Comparison of ENCODE assay signal across 20 mouse cellular contexts in genomic region chr5:130182541-130182821, GRCm38 (mm10). TPM values are rescaled to one million over a fixed set of nuclear protein-coding genes. Genes with fewer than 3 reads are reported as not detected.
DNase-seq lines count a peak whose midpoint lies in the region; ATAC-seq and TF ChIP-seq lines count a peak whose summit lies in the region.
"Had no signal": no experiment of that assay in that cellular context is flagged by ENCODE, and none has a peak within 500 bp of the region (broad histone marks: within the 10 kb centered on the region; RNA-seq: fewer than 3 reads in every experiment).

No protein-coding gene starts in this region.

- no peak for TF ChIP-seq EP300 in stomach, postnatal 0 days (optimal IDR thresholded peaks at IDR 0.05)

- H3K9me3 ChIP-seq in lung, embryonic 16.5 days (ENCODE audit: control insufficient read depth, low read length): no peaks in the 10 kb centered on the region
- no peaks in the 10 kb centered on the region for H3K9me3 ChIP-seq in stomach, embryonic 15.5 days
- H3K9me3 ChIP-seq in stomach, postnatal 0 days (ENCODE audit: control insufficient read depth, low read length): no peaks in the 10 kb centered on the region
- H3K9me3 ChIP-seq in stomach, embryonic 16.5 days (replicated peaks; ENCODE audit: control insufficient read depth, low read length): no peaks in the 10 kb centered on the region
- H3K9me3 ChIP-seq in heart, embryonic 12.5 days (replicated peaks): no peaks in the 10 kb centered on the region
- H3K9me3 ChIP-seq: embryonic facial prominence, embryonic 15.5 days; forebrain, embryonic 15.5 days; hindbrain, embryonic 10.5 days; hindbrain, embryonic 15.5 days had no signal

- no peak for ATAC-seq in lung, embryonic 16.5 days (ENCODE audit: low read depth)
- ATAC-seq in stomach, embryonic 15.5 days (ENCODE audit: insufficient read depth, low FRiP score, low read depth): no peak
- ATAC-seq in stomach, postnatal 0 days (ENCODE audit: low FRiP score, low TSS enrichment): no peak
- no peak; the same call in 1 of the 2 replicates for ATAC-seq in stomach, embryonic 16.5 days (ENCODE audit: insufficient read depth, low FRiP score)
- ATAC-seq in heart, embryonic 12.5 days (ENCODE audit: insufficient number of reproducible peaks, low FRiP score): no peak
- ATAC-seq: forebrain, embryonic 15.5 days had no signal

- peak overlapping the region; percentile 83 for H3K27ac ChIP-seq in gastrocnemius, adult 2 months
- H3K27ac ChIP-seq in lung, embryonic 16.5 days (ENCODE audit: low read length): peak overlapping the region; percentile 46
- H3K27ac ChIP-seq in stomach, embryonic 15.5 days: peak overlapping the region; percentile 18; the same call in 1 of the 2 replicates
- H3K27ac ChIP-seq in stomach, postnatal 0 days (replicated peaks): no peak overlapping the region; the same call in 1 of the 2 replicates
- H3K27ac ChIP-seq in stomach, embryonic 16.5 days (ENCODE audit: low read length): peak overlapping the region; percentile 38
- H3K27ac ChIP-seq in heart, embryonic 12.5 days (ENCODE audit: poor library complexity, severe bottlenecking): no peak overlapping the region
- H3K27ac ChIP-seq: embryonic facial prominence, embryonic 15.5 days; forebrain, embryonic 15.5 days; heart, adult 2 months; hindbrain, embryonic 10.5 days; hindbrain, embryonic 15.5 days had no signal

- no peaks in the 10 kb centered on the region for H3K27me3 ChIP-seq in lung, embryonic 16.5 days (ENCODE audit: control insufficient read depth, insufficient read depth, low read depth, low read length)
- no peaks in the 10 kb centered on the region for H3K27me3 ChIP-seq in stomach, embryonic 15.5 days (replicated peaks)
- H3K27me3 ChIP-seq in stomach, postnatal 0 days (ENCODE audit: control insufficient read depth, insufficient read depth, low read length): no peaks in the 10 kb centered on the region
- H3K27me3 ChIP-seq in stomach, embryonic 16.5 days (ENCODE audit: control insufficient read depth, insufficient read depth, low read length): no peaks in the 10 kb centered on the region
- no peaks in the 10 kb centered on the region for H3K27me3 ChIP-seq in heart, embryonic 12.5 days (replicated peaks)
- H3K27me3 ChIP-seq: embryonic facial prominence, embryonic 15.5 days; forebrain, embryonic 15.5 days; hindbrain, embryonic 15.5 days had no signal

- TF ChIP-seq CTCF in gastrocnemius, adult 2 months (IDR thresholded peaks at IDR 0.05): no peak
- TF ChIP-seq CTCF in lung, adult 2 months (IDR thresholded peaks at IDR 0.05; ENCODE audit: insufficient read depth, low read length): no peak
- no peak for TF ChIP-seq CTCF in stomach, postnatal 0 days (IDR thresholded peaks at IDR 0.05; ENCODE audit: low read depth)

- TF ChIP-seq POLR2A in lung, adult 2 months (IDR thresholded peaks at IDR 0.05; ENCODE audit: borderline replicate concordance, extremely low read depth, low read depth, low read length): no peak

- intact Hi-C loops in gastrocnemius, adult 2 months (cut with DNase I): no loop called here

- H3K4me1 ChIP-seq in lung, embryonic 16.5 days (replicated peaks; ENCODE audit: control insufficient read depth, insufficient read depth, low read length): peaks cover 28% of the 10 kb centered on the region
- peaks cover 34% of the 10 kb centered on the region for H3K4me1 ChIP-seq in lung, adult 2 months (ENCODE audit: control insufficient read depth, insufficient read depth, low read length)
- H3K4me1 ChIP-seq in stomach, embryonic 15.5 days: 0 out of 2 replicates have a peak, but pooled peaks cover 24% of the 10 kb centered on the region
- peaks cover 7% of the 10 kb centered on the region for H3K4me1 ChIP-seq in stomach, postnatal 0 days (replicated peaks; ENCODE audit: control insufficient read depth, insufficient read depth)
- peaks cover 44% of the 10 kb centered on the region for H3K4me1 ChIP-seq in stomach, embryonic 16.5 days (ENCODE audit: control insufficient read depth, insufficient read depth, low read length)
- H3K4me1 ChIP-seq in heart, embryonic 12.5 days (replicated peaks): peaks cover 39% of the 10 kb centered on the region
- H3K4me1 ChIP-seq: embryonic facial prominence, embryonic 15.5 days; hindbrain, embryonic 10.5 days had no signal

- no peak overlapping the region for H3K4me3 ChIP-seq in gastrocnemius, adult 2 months
- H3K4me3 ChIP-seq in lung, embryonic 16.5 days (ENCODE audit: low read length): no peak overlapping the region
- no peak overlapping the region for H3K4me3 ChIP-seq in lung, adult 2 months (replicated peaks; ENCODE audit: extremely low read depth, low read depth, low read length)
- no peak overlapping the region for H3K4me3 ChIP-seq in stomach, embryonic 15.5 days (replicated peaks)
- H3K4me3 ChIP-seq in stomach, postnatal 0 days (ENCODE audit: low read depth, low read length): no peak overlapping the region
- H3K4me3 ChIP-seq in stomach, embryonic 16.5 days (replicated peaks; ENCODE audit: low read length): no peak overlapping the region
- no peak overlapping the region for H3K4me3 ChIP-seq in heart, embryonic 12.5 days
- H3K4me3 ChIP-seq: embryonic facial prominence, embryonic 15.5 days; forebrain, embryonic 15.5 days; heart, adult 2 months; hindbrain, embryonic 10.5 days; hindbrain, embryonic 15.5 days had no signal

- H3K4me2 ChIP-seq in lung, embryonic 16.5 days (ENCODE audit: low read depth, low read length): no peak overlapping the region
- no peak overlapping the region for H3K4me2 ChIP-seq in stomach, embryonic 15.5 days
- H3K4me2 ChIP-seq in stomach, postnatal 0 days (replicated peaks; ENCODE audit: low read depth): no peak overlapping the region
- H3K4me2 ChIP-seq in stomach, embryonic 16.5 days (ENCODE audit: low read depth, low read length): no peak overlapping the region
- no peak overlapping the region for H3K4me2 ChIP-seq in heart, embryonic 12.5 days
- H3K4me2 ChIP-seq: embryonic facial prominence, embryonic 15.5 days; forebrain, embryonic 15.5 days; heart, embryonic 11.5 days; hindbrain, embryonic 15.5 days had no signal

- no peak for DNase-seq in gastrocnemius, adult 2 months
- DNase-seq in gastrocnemius, postnatal 4 days (ENCODE audit: low spot score in 2 of 2): no peak
- no peak for DNase-seq in lung, adult 2 months
- no peak for DNase-seq in stomach, postnatal 0 days (ENCODE audit: low spot score)
- DNase-seq: adrenal gland, adult 8-10 months; adrenal gland, postnatal 36 days; cerebellum, adult 8-10 months; cerebellum, postnatal 14 days; embryo, embryonic 11 days; gastrocnemius, postnatal 10 days; heart, adult 2 months had no signal

- 37% methylated on average over 3 of the region's 3 CpGs for WGBS in lung, embryonic 16.5 days
- WGBS in lung, adult 2 months: 51% methylated on average over 3 of the region's 3 CpGs
- 48% methylated on average over 3 of the region's 3 CpGs for WGBS in stomach, embryonic 15.5 days
- 24% methylated on average over 3 of the region's 3 CpGs for whole genome bisulfite sequencing in stomach, postnatal 0 days
- 40% methylated on average over 3 of the region's 3 CpGs for WGBS in stomach, embryonic 16.5 days
- 91% methylated on average over 3 of the region's 3 CpGs for WGBS in heart, embryonic 12.5 days

- no peaks in the 10 kb centered on the region for H3K36me3 ChIP-seq in lung, embryonic 16.5 days (ENCODE audit: control insufficient read depth, insufficient read depth, low read length)
- no peaks in the 10 kb centered on the region for H3K36me3 ChIP-seq in stomach, embryonic 15.5 days
- H3K36me3 ChIP-seq in stomach, postnatal 0 days (ENCODE audit: control insufficient read depth, insufficient read depth, low read length): no peaks in the 10 kb centered on the region
- H3K36me3 ChIP-seq in stomach, embryonic 16.5 days (ENCODE audit: control insufficient read depth, insufficient read depth, low read length): no peaks in the 10 kb centered on the region; the same call in 1 of the 2 replicates
- peaks cover 3% of the 10 kb centered on the region for H3K36me3 ChIP-seq in heart, embryonic 12.5 days
- H3K36me3 ChIP-seq: forebrain, embryonic 15.5 days; hindbrain, embryonic 15.5 days had no signal

- peak overlapping the region; percentile 7; the same call in 1 of the 2 replicates for H3K9ac ChIP-seq in lung, embryonic 16.5 days (ENCODE audit: low read length)
- H3K9ac ChIP-seq in stomach, embryonic 15.5 days: no peak overlapping the region
- no peak overlapping the region for H3K9ac ChIP-seq in stomach, postnatal 0 days (ENCODE audit: low read length)
- H3K9ac ChIP-seq in stomach, embryonic 16.5 days (ENCODE audit: low read length): no peak overlapping the region
- H3K9ac ChIP-seq in heart, embryonic 12.5 days: no peak overlapping the region
- H3K9ac ChIP-seq: embryonic facial prominence, embryonic 15.5 days; forebrain, embryonic 15.5 days; hindbrain, embryonic 15.5 days had no signal

RNA-seq across cellular contexts. Expression of gene Rabgef1, which starts 10.9 kb away (rescaled TPM):
- total RNA-seq in gastrocnemius, adult 2 months (2021): 100 to 1,000 TPM in 1 of 2 experiments, 10 to 100 TPM in 1; 90.5 to 140 TPM
- 10 to 100 TPM; 34.9 to 37.5 TPM for total RNA-seq in gastrocnemius, postnatal 4 days (2021)
- polyA plus RNA-seq in lung, embryonic 16.5 days (2015; fragmentation: Nextera tagmentation; extraction: Ambion mirVana): 31.1 and 32.4 TPM in 2 replicates
- polyA plus RNA-seq in lung, adult 2 months (2012; rRNA removed): 24.3 and 32.2 TPM in 2 replicates
- polyA plus RNA-seq in stomach, embryonic 15.5 days (2015; fragmentation: Nextera tagmentation; extraction: Ambion mirVana): 26.6 and 29.2 TPM in 2 replicates
- 33.0 and 33.6 TPM in 2 replicates for polyA plus RNA-seq in stomach, postnatal 0 days (2015; fragmentation: Nextera tagmentation; extraction: Ambion mirVana)
- 34.5 and 38.8 TPM in 2 replicates for polyA plus RNA-seq in stomach, embryonic 16.5 days (2015; fragmentation: Nextera tagmentation; extraction: Ambion mirVana)
- polyA plus RNA-seq in heart, embryonic 12.5 days (2016; fragmentation: Nextera tagmentation; extraction: Ambion mirVana): 25.0 and 27.7 TPM in 2 replicates

RNA-seq across cellular contexts. Expression of gene Tmem248, which starts 34.4 kb away (rescaled TPM):
- total RNA-seq in gastrocnemius, adult 2 months (2021): 10 to 100 TPM; 42.9 to 46.7 TPM
- 10 to 100 TPM; 29.3 to 30.0 TPM for total RNA-seq in gastrocnemius, postnatal 4 days (2021)
- 31.5 and 36.3 TPM in 2 replicates for polyA plus RNA-seq in lung, embryonic 16.5 days (2015; fragmentation: Nextera tagmentation; extraction: Ambion mirVana)
- polyA plus RNA-seq in lung, adult 2 months (2012; rRNA removed): 44.9 and 46.4 TPM in 2 replicates
- 37.3 and 43.1 TPM in 2 replicates for polyA plus RNA-seq in stomach, embryonic 15.5 days (2015; fragmentation: Nextera tagmentation; extraction: Ambion mirVana)
- polyA plus RNA-seq in stomach, postnatal 0 days (2015; fragmentation: Nextera tagmentation; extraction: Ambion mirVana): 33.2 and 34.4 TPM in 2 replicates
- polyA plus RNA-seq in stomach, embryonic 16.5 days (2015; fragmentation: Nextera tagmentation; extraction: Ambion mirVana): 31.8 and 36.6 TPM in 2 replicates
- polyA plus RNA-seq in heart, embryonic 12.5 days (2016; fragmentation: Nextera tagmentation; extraction: Ambion mirVana): 41.5 and 43.6 TPM in 2 replicates

RNA-seq across cellular contexts. Expression of gene Kctd7, which starts 37.8 kb away (rescaled TPM):
- total RNA-seq in gastrocnemius, adult 2 months (2021): 1 to 10 TPM; 2.4 to 2.9 TPM
- 1 to 10 TPM; 6.6 to 8.0 TPM for total RNA-seq in gastrocnemius, postnatal 4 days (2021)
- 5.5 and 6.1 TPM in 2 replicates for polyA plus RNA-seq in lung, embryonic 16.5 days (2015; fragmentation: Nextera tagmentation; extraction: Ambion mirVana)
- polyA plus RNA-seq in lung, adult 2 months (2012; rRNA removed): 11.2 and 12.0 TPM in 2 replicates
- polyA plus RNA-seq in stomach, embryonic 15.5 days (2015; fragmentation: Nextera tagmentation; extraction: Ambion mirVana): 4.8 and 5.4 TPM in 2 replicates
- 2.3 and 2.4 TPM in 2 replicates for polyA plus RNA-seq in stomach, postnatal 0 days (2015; fragmentation: Nextera tagmentation; extraction: Ambion mirVana)
- 5.5 and 5.7 TPM in 2 replicates for polyA plus RNA-seq in stomach, embryonic 16.5 days (2015; fragmentation: Nextera tagmentation; extraction: Ambion mirVana)
- polyA plus RNA-seq in heart, embryonic 12.5 days (2016; fragmentation: Nextera tagmentation; extraction: Ambion mirVana): 4.8 and 5.1 TPM in 2 replicates

Comparison
In these comparisons a context has a peak if more than half of its experiments do, and no peak if none do; other contexts are left out.
1. H3K27ac ChIP-seq: peak in gastrocnemius, adult 2 months (single experiment), lung, embryonic 16.5 days (single experiment), stomach, embryonic 15.5 days (single experiment) and stomach, embryonic 16.5 days (single experiment); none in stomach, postnatal 0 days (single experiment) and heart, embryonic 12.5 days (single experiment).